ENCODE assay signal across 9 mouse cellular contexts in the genomic region with DNA sequence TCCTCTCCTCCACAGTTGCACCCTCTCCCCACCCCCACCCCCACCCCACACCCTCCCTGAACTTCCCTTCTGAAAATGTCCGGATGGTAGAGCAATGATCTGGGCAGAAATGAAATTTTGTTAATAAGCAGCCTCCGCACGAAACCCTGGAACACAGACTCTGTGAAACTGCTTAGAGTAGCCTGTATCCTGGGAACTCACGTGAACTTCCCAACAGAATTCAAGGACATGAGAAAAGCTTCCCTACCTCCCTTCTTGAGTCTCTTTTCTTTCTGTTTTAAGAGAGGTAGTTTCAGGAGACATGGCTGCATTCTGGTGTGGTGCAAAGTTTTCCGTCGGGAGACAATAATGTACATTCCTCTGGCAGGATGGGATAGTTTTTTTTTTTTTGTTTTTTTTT.
DNase-seq lines count a peak whose midpoint lies in the region; ATAC-seq and TF ChIP-seq lines count a peak whose summit lies in the region.
"Had no signal": no experiment of that assay in that cellular context is flagged by ENCODE, and none has a peak within 500 bp of the region (broad histone marks: within the 10 kb centered on the region; RNA-seq: fewer than 3 reads in every experiment).

No protein-coding gene starts in this region.

- peak overlapping the region; percentile 53 for H3K27ac ChIP-seq in hindbrain, embryonic 10.5 days
- no peak overlapping the region for H3K27ac ChIP-seq in hindbrain, embryonic 14.5 days
- H3K27ac ChIP-seq in spleen, adult 2 months (ENCODE audit: insufficient read depth, low read length): peak overlapping the region; percentile 39
- H3K27ac ChIP-seq in intestine, postnatal 0 days (ENCODE audit: low read depth, low read length): no peak overlapping the region; the same call in 1 of the 2 replicates
- H3K27ac ChIP-seq in stomach, embryonic 16.5 days (ENCODE audit: low read length): peak overlapping the region; percentile 88
- H3K27ac ChIP-seq: midbrain, embryonic 13.5 days had no signal

- H3K36me3 ChIP-seq in hindbrain, embryonic 10.5 days: no peaks in the 10 kb centered on the region
- no peaks in the 10 kb centered on the region for H3K36me3 ChIP-seq in hindbrain, embryonic 14.5 days (replicated peaks; ENCODE audit: control insufficient read depth, insufficient read depth)
- no peaks in the 10 kb centered on the region for H3K36me3 ChIP-seq in spleen, adult 2 months (ENCODE audit: control insufficient read depth, insufficient read depth, low read length)
- no peaks in the 10 kb centered on the region for H3K36me3 ChIP-seq in intestine, postnatal 0 days (ENCODE audit: control insufficient read depth, insufficient read depth)
- H3K36me3 ChIP-seq in stomach, embryonic 16.5 days (ENCODE audit: control insufficient read depth, insufficient read depth, low read length): no peaks in the 10 kb centered on the region
- H3K36me3 ChIP-seq: midbrain, embryonic 13.5 days had no signal

- H3K4me3 ChIP-seq in hindbrain, embryonic 10.5 days: no peak overlapping the region
- H3K4me3 ChIP-seq in hindbrain, embryonic 14.5 days (replicated peaks; ENCODE audit: low read length): no peak overlapping the region
- no peak overlapping the region for H3K4me3 ChIP-seq in spleen, adult 2 months (ENCODE audit: extremely low read depth, insufficient read depth, insufficient read length)
- 0 out of 2 replicates have a peak overlapping the region, but pooled peaks have one; percentile 3 for H3K4me3 ChIP-seq in intestine, postnatal 0 days (ENCODE audit: low read depth, low read length)
- H3K4me3 ChIP-seq in stomach, embryonic 16.5 days (replicated peaks; ENCODE audit: low read length): peak overlapping the region; percentile 22
- H3K4me3 ChIP-seq: midbrain, embryonic 13.5 days had no signal

- no peak for TF ChIP-seq CTCF in spleen, adult 2 months (IDR thresholded peaks at IDR 0.05; ENCODE audit: extremely low read depth, insufficient read depth, insufficient read length, insufficient replicate concordance)
- no peak for TF ChIP-seq CTCF in intestine, postnatal 0 days (IDR thresholded peaks at IDR 0.05; ENCODE audit: low read depth)

- H3K27me3 ChIP-seq in hindbrain, embryonic 10.5 days (ENCODE audit: insufficient read depth, poor library complexity, severe bottlenecking): no peaks in the 10 kb centered on the region
- H3K27me3 ChIP-seq in hindbrain, embryonic 14.5 days (ENCODE audit: control insufficient read depth, insufficient read depth, low read length): no peaks in the 10 kb centered on the region
- no peaks in the 10 kb centered on the region for H3K27me3 ChIP-seq in spleen, adult 2 months (ENCODE audit: control insufficient read depth, insufficient read depth, low read length)
- no peaks in the 10 kb centered on the region for H3K27me3 ChIP-seq in intestine, postnatal 0 days (replicated peaks; ENCODE audit: control insufficient read depth, insufficient read depth, low read length)
- H3K27me3 ChIP-seq in stomach, embryonic 16.5 days (ENCODE audit: control insufficient read depth, insufficient read depth, low read length): no peaks in the 10 kb centered on the region
- H3K27me3 ChIP-seq: midbrain, embryonic 13.5 days had no signal

- peaks cover 21% of the 10 kb centered on the region for H3K4me1 ChIP-seq in hindbrain, embryonic 10.5 days (replicated peaks)
- H3K4me1 ChIP-seq in hindbrain, embryonic 14.5 days (replicated peaks; ENCODE audit: control insufficient read depth, insufficient read depth, low read length): no peaks in the 10 kb centered on the region
- H3K4me1 ChIP-seq in spleen, adult 2 months (ENCODE audit: control insufficient read depth, insufficient read depth, insufficient read length): peaks cover 5% of the 10 kb centered on the region; the same call in 1 of the 2 replicates
- 0 out of 2 replicates have a peak, but pooled peaks cover 3% of the 10 kb centered on the region for H3K4me1 ChIP-seq in intestine, postnatal 0 days (replicated peaks; ENCODE audit: control insufficient read depth, insufficient read depth, low read length)
- H3K4me1 ChIP-seq in stomach, embryonic 16.5 days (ENCODE audit: control insufficient read depth, insufficient read depth, low read length): peaks cover 14% of the 10 kb centered on the region

- no peak overlapping the region for H3K9ac ChIP-seq in hindbrain, embryonic 14.5 days
- no peak overlapping the region for H3K9ac ChIP-seq in intestine, postnatal 0 days (ENCODE audit: low read depth, low read length)
- peak overlapping the region; percentile 39; the same call in 1 of the 2 replicates for H3K9ac ChIP-seq in stomach, embryonic 16.5 days (ENCODE audit: low read length)
- H3K9ac ChIP-seq: midbrain, embryonic 13.5 days had no signal

- ATAC-seq in hindbrain, embryonic 14.5 days (ENCODE audit: low FRiP score): no peak
- ATAC-seq in intestine, postnatal 0 days: no peak
- ATAC-seq in stomach, embryonic 16.5 days (ENCODE audit: insufficient read depth, low FRiP score): 0 out of 2 replicates have a peak, but pooled peaks have one; percentile 2
- no peak for ATAC-seq in erythroblast, adult 5-6 weeks (replicated peaks; ENCODE audit: low FRiP score, poor library complexity, severe bottlenecking)

- no peak for TF ChIP-seq POLR2A in spleen, adult 2 months (IDR thresholded peaks at IDR 0.05; ENCODE audit: low read depth, low read length)

- 74% methylated on average over 6 of the region's 6 CpGs for WGBS in hindbrain, embryonic 10.5 days
- WGBS in hindbrain, embryonic 14.5 days: 73% methylated on average over 6 of the region's 6 CpGs
- WGBS in spleen, adult 2 months: 59% methylated on average over 6 of the region's 6 CpGs
- WGBS in intestine, postnatal 0 days: 50% methylated on average over 6 of the region's 6 CpGs
- WGBS in stomach, embryonic 16.5 days: 52% methylated on average over 6 of the region's 6 CpGs

- no peak for DNase-seq in hindbrain, embryonic 10.5 days (ENCODE audit: low spot score)
- DNase-seq in hindbrain, embryonic 14.5 days (ENCODE audit: low spot score): no peak
- no peak for DNase-seq in spleen, adult 2 months (ENCODE audit: low read depth in 1 of 2, low spot score in 2 of 2)
- no peak for DNase-seq in spleen, adult 18-20 months
- DNase-seq in thymus, adult 18-20 months: no peak

- H3K4me2 ChIP-seq in hindbrain, embryonic 14.5 days (replicated peaks): no peak overlapping the region
- H3K4me2 ChIP-seq in intestine, postnatal 0 days (replicated peaks; ENCODE audit: low read depth): peak overlapping the region; percentile 47
- peak overlapping the region; percentile 40 for H3K4me2 ChIP-seq in stomach, embryonic 16.5 days (ENCODE audit: low read depth, low read length)
- H3K4me2 ChIP-seq: midbrain, embryonic 13.5 days had no signal

- H3K9me3 ChIP-seq in hindbrain, embryonic 10.5 days: no peaks in the 10 kb centered on the region
- H3K9me3 ChIP-seq in hindbrain, embryonic 14.5 days (ENCODE audit: control insufficient read depth, low read length): no peaks in the 10 kb centered on the region
- H3K9me3 ChIP-seq in intestine, postnatal 0 days (ENCODE audit: control insufficient read depth): no peaks in the 10 kb centered on the region
- H3K9me3 ChIP-seq in stomach, embryonic 16.5 days (replicated peaks; ENCODE audit: control insufficient read depth, low read length): no peaks in the 10 kb centered on the region
- H3K9me3 ChIP-seq: midbrain, embryonic 13.5 days had no signal

Comparison
In these comparisons a context has a peak if more than half of its experiments do, and no peak if none do; other contexts are left out.
1. H3K27ac ChIP-seq: peak in hindbrain, embryonic 10.5 days (single experiment), spleen, adult 2 months (single experiment) and stomach, embryonic 16.5 days (single experiment); none in hindbrain, embryonic 14.5 days (single experiment) and intestine, postnatal 0 days (single experiment).
2. H3K4me3 ChIP-seq: peak in intestine, postnatal 0 days (single experiment) and stomach, embryonic 16.5 days (single experiment); none in hindbrain, embryonic 10.5 days (single experiment), hindbrain, embryonic 14.5 days (single experiment) and spleen, adult 2 months (single experiment).